Mouse (Mus musculus) stomach, embryonic 14.5 days (tissue): ENCODE measurements around the gene Bcl11b. TPM values are rescaled to one million over a fixed set of nuclear protein-coding genes. Genes with fewer than 3 reads are reported as not detected.

Experiments used
- ATAC-seq: fragments of 200-750 bp; cut with Nextera tagmentation; 2 replicates; pipeline ENCODE4 v1.8.0; 2017; ENCODE audit warnings: low read depth, moderate TSS enrichment; ENCODE audit not compliant: insufficient number of reproducible peaks, insufficient read depth, low FRiP score
- H3K27ac ChIP-seq: fragments of 300-500 bp; sonication (generic); 2 replicates; pipeline ENCODE4 v1.5.1; 2014; ENCODE audit warnings: mild to moderate bottlenecking, low read length, moderate library complexity, mixed read lengths
- H3K27me3 ChIP-seq: fragments of 300-500 bp; sonication (generic); 2 replicates; pipeline ENCODE4 v1.6.1; 2014; ENCODE audit warnings: low read length, control low read depth, mixed read lengths; ENCODE audit not compliant: control insufficient read depth, insufficient read depth
- H3K36me3 ChIP-seq: fragments of 300-500 bp; sonication (generic); 2 replicates; pipeline ENCODE4 v1.6.1; 2014; ENCODE audit warnings: mild to moderate bottlenecking, control low read depth, low read length, moderate library complexity, mixed read lengths; ENCODE audit not compliant: control insufficient read depth, insufficient read depth
- H3K4me1 ChIP-seq: fragments of 300-500 bp; sonication (generic); 2 replicates; pipeline ENCODE4 v1.6.1; 2014; ENCODE audit warnings: low read length, control low read depth, mixed read lengths; ENCODE audit not compliant: control insufficient read depth, insufficient read depth
- H3K4me2 ChIP-seq: fragments of 300-500 bp; sonication (generic); replicated peaks from 2 replicates; pipeline ENCODE4 v1.6.1; 2014; ENCODE audit warnings: low read depth, low read length, control low read depth
- H3K4me3 ChIP-seq: fragments of 300-500 bp; sonication (generic); 2 replicates; pipeline ENCODE4 v1.5.1; 2014; ENCODE audit warnings: low read depth, low read length, control low read depth
- H3K9ac ChIP-seq: fragments of 300-500 bp; sonication (generic); replicated peaks from 2 replicates; pipeline ENCODE4 v1.6.1; 2014; ENCODE audit warnings: low read depth, mild to moderate bottlenecking, control low read depth, low read length, moderate library complexity, mixed read lengths
- H3K9me3 ChIP-seq: fragments of 300-500 bp; sonication (generic); 2 replicates; pipeline ENCODE4 v1.6.1; 2016; ENCODE audit warnings: low read depth, low read length, control low read depth; ENCODE audit not compliant: control insufficient read depth
- WGBS: fragments of 180-500 bp; shearing (Covaris S2); extraction: QIAGEN DNeasy Blood & Tissue Kit; methylation state at CpG from one replicate; pipeline ENCODE4 v1.1.7; 2014; 5-methylcytosine and 5-hydroxymethylcytosine counted together
- polyA plus RNA-seq: library from polyadenylated mRNA; unstranded; fragments of >200 nt; fragmentation: Nextera tagmentation; extraction: Ambion mirVana; gene quantifications from 2 replicates; pipeline ENCODE4 v1.2.1, GENCODE M21; 2014

The Bcl11b gene
- polyA plus RNA-seq, 1 experiment from 2014 or later: 6.0 TPM

DNA sequence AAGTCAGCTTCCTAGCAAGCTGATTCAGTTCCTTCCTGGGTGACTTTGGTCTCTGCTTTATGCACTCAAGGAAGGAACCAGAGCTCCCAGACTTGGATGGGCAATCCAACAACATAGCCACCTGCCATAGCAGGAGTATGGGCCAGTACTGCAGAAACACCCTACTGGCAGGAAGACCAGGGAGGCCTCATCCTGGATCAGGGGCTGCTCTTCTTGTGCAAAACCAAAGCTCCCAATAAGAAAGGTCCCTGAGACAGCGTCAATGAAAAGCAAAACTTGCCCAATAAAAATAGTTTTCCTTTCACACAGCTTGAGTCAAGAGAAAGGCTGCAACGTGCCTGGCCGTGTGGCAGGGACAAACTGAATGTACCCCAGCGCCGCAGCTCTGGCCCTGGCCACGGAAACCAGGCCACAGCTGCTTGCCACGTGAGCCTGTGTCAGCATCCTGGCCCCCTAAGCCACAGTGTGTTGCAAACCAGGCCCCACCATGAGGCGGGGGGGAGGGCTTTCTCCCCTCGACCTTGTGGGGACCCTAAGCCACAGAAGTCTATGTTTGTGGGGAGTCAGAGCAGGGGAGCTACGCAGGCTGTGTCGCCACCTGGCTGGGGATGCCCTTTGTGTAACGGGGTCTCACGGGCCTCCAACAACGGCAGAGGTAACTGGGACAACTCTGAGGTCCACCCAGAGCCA, 38.9 kb downstream of the Bcl11b start:
- H3K9me3 ChIP-seq: no peaks in the 10 kb centered on the region
- 85% methylated on average over 14 of the region's 14 CpGs for WGBS

GRCm38 (mm10) chr12:107962852-107963251, 40.5 kb downstream of the Bcl11b start:
- Histone ChIP-seq H3K4me1 (peaks cover 23% of the 10 kb centered on the region; the same call in 1 of the 2 replicates), H3K4me3 (no peak overlapping the region), H3K9me3 (no peaks in the 10 kb centered on the region), H3K9ac (no peak overlapping the region), H3K27ac (no peak overlapping the region), H3K4me2 (no peak overlapping the region), H3K36me3 (no peaks in the 10 kb centered on the region), H3K27me3 (no peaks in the 10 kb centered on the region)
- no peak for ATAC-seq
- WGBS: 52% methylated on average over 7 of the region's 7 CpGs

More for the DNA sequence above, 38.9 kb downstream of the Bcl11b start:
- ATAC-seq: no peak
- Histone ChIP-seq H3K36me3 (no peaks in the 10 kb centered on the region), H3K27me3 (no peaks in the 10 kb centered on the region), H3K9ac (no peak overlapping the region), H3K4me3 (no peak overlapping the region), H3K4me2 (no peak overlapping the region), H3K4me1 (peaks cover 23% of the 10 kb centered on the region; the same call in 1 of the 2 replicates), H3K27ac (no peak overlapping the region)

DNA sequence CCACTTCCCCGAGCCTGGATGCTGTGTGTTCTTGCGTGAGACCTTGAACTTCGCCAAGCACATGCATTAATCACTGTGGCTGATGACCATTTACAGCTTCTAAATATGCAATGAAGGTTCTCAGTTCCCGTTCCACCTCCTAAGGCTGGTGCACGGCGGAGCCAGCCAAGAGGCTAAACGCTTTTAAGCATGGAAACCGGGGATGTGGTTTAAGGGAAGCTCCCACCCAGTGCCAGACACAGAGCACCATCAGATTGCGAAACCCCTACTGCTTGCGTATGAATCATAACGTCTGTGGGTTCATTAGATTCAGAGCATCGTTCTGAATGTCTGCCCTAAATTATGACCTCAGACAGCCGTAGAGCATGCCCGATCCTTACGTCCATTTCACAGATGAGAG, 41.6 kb downstream of the Bcl11b start:
- H3K9ac ChIP-seq: no peak overlapping the region
- H3K4me1 ChIP-seq: peaks cover 23% of the 10 kb centered on the region; the same call in 1 of the 2 replicates
- H3K27ac ChIP-seq: no peak overlapping the region
- ATAC-seq: no peak
- WGBS: 42% methylated on average over 15 of the region's 15 CpGs
- H3K4me3 ChIP-seq: no peak overlapping the region
- no peaks in the 10 kb centered on the region for H3K9me3 ChIP-seq
- no peaks in the 10 kb centered on the region for H3K36me3 ChIP-seq
- H3K27me3 ChIP-seq: no peaks in the 10 kb centered on the region
- peak overlapping the region; percentile 15; the same call in 1 of the 2 replicates for H3K4me2 ChIP-seq

GRCm38 (mm10) chr12:107960789-107961491, 42.5 kb downstream of the Bcl11b start:
- H3K27ac ChIP-seq: no peak overlapping the region
- no peak overlapping the region for H3K9ac ChIP-seq
- H3K4me3 ChIP-seq: no peak overlapping the region
- ATAC-seq: peak; percentile 66; the same call in 1 of the 2 replicates
- no peaks in the 10 kb centered on the region for H3K9me3 ChIP-seq
- peaks cover 23% of the 10 kb centered on the region; the same call in 1 of the 2 replicates for H3K4me1 ChIP-seq
- no peaks in the 10 kb centered on the region for H3K27me3 ChIP-seq
- H3K4me2 ChIP-seq: peak overlapping the region; percentile 15; the same call in 1 of the 2 replicates
- WGBS: 27% methylated on average over 12 of the region's 12 CpGs
- H3K36me3 ChIP-seq: no peaks in the 10 kb centered on the region

DNA sequence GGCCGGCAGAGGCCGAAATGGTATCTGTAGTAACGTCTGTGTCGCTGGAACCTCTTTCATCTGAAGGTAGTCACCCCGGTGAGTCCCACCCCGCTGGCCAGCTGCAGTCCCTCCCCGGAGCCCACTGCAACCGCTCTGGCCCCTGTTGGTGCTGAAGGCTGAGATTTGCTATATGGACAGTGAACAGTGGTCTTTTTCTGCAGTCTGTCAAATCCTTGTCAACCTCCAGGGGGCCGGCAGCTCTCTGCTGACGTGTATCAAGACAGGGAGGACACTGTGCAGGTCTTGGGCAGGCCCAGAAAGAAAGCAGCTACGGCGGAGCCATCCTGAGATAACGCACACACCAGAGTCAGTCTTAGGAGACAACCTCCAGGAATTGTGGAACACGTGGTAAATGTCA, 43.0 kb downstream of the Bcl11b start:
- peaks cover 23% of the 10 kb centered on the region; the same call in 1 of the 2 replicates for H3K4me1 ChIP-seq

GRCm38 (mm10) chr12:107959872-107960271, 43.5 kb downstream of the Bcl11b start:
- no peaks in the 10 kb centered on the region for H3K9me3 ChIP-seq
- no peak overlapping the region for H3K4me3 ChIP-seq
- no peaks in the 10 kb centered on the region for H3K27me3 ChIP-seq
- no peak overlapping the region for H3K27ac ChIP-seq
- H3K9ac ChIP-seq: no peak overlapping the region
- peaks cover 23% of the 10 kb centered on the region; the same call in 1 of the 2 replicates for H3K4me1 ChIP-seq
- no peaks in the 10 kb centered on the region for H3K36me3 ChIP-seq
- whole genome bisulfite sequencing: 64% methylated on average over 8 of the region's 8 CpGs
- ATAC-seq: no peak
- no peak overlapping the region for H3K4me2 ChIP-seq

More for the DNA sequence above, 43.0 kb downstream of the Bcl11b start:
- H3K9ac ChIP-seq: no peak overlapping the region
- H3K27ac ChIP-seq: no peak overlapping the region
- H3K27me3 ChIP-seq: no peaks in the 10 kb centered on the region
- H3K36me3 ChIP-seq: no peaks in the 10 kb centered on the region
- no peak for ATAC-seq
- no peaks in the 10 kb centered on the region for H3K9me3 ChIP-seq
- no peak overlapping the region for H3K4me3 ChIP-seq
- WGBS: 59% methylated on average over 14 of the region's 14 CpGs
- no peak overlapping the region for H3K4me2 ChIP-seq

DNA sequence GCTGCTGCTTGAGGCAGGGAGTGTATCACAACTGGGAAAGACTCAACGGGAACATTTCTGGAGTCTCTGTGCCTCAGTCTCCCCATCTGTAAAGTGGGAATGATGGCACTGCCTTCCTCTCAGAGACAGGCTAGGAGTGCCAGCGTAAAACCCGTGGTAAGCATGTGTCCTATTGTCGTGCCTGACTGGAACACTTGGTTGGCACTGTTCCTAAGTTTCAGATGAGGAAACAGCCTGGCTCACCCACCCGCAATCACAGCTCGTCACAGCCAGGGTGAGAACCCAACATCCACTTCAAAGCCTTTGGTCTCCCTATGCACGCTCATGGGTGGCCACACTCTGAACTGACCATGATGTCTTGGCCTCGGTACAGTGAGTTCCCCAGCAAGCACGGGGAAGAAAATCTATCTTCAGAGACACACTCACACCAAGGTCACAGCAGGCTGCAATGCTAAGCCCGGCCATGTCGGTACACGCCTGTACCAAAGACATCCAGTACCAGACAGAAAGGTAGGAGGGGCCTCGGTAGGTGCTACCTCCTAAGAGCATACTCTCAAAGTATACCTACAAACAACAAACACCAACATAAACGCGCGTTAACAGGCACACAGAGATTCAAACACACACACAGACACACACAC, 50.2 kb downstream of the Bcl11b start:
- H3K36me3 ChIP-seq: no peaks in the 10 kb centered on the region
- no peak overlapping the region for H3K9ac ChIP-seq
- H3K9me3 ChIP-seq: no peaks in the 10 kb centered on the region
- no peaks in the 10 kb centered on the region for H3K27me3 ChIP-seq
- no peak overlapping the region for H3K4me3 ChIP-seq
- 88% methylated on average over 16 of the region's 16 CpGs for WGBS
- no peak overlapping the region for H3K27ac ChIP-seq
- peaks cover 34% of the 10 kb centered on the region; the same call in 1 of the 2 replicates for H3K4me1 ChIP-seq
- no peak for ATAC-seq
- peak overlapping the region; percentile 19; the same call in 1 of the 2 replicates for H3K4me2 ChIP-seq

- Histone ChIP-seq H3K27me3 (no peaks in the 10 kb centered on the region), H3K9me3 (no peaks in the 10 kb centered on the region), H3K4me1 (peaks cover 34% of the 10 kb centered on the region; the same call in 1 of the 2 replicates), H3K9ac (no peak overlapping the region), H3K4me2 (peak overlapping the region; percentile 19; the same call in 1 of the 2 replicates), H3K36me3 (no peaks in the 10 kb centered on the region), H3K27ac (no peak overlapping the region), H3K4me3 (no peak overlapping the region)
- whole genome bisulfite sequencing: 43% methylated on average over 20 of the region's 20 CpGs
- ATAC-seq: no peak
These were observed 51.1 kb downstream of the Bcl11b start for GRCm38 (mm10) chr12:107952318-107952724.
